Comparison of ENCODE assay signal across 12 mouse cellular contexts in the genomic region with DNA sequence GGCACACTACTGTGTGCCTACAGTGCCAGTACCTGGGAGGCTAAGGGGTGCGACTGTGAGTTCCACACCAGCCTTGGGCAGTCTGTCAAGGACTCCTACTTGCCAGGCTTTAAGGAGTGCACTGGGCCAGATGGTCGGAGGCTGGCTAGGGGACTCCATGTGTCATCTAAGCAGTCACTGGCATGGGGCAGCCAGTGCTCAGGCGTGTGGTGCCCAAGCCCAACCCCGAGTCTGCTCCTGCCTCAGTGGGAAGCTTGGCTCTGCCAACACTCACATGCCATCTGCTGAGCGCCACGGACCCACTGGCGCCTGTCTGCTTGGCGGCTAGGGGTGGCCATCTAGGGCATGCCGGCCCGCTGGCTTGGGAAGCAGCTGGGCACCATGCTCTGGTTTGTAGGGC.
DNase-seq lines count a peak whose midpoint lies in the region; ATAC-seq lines count a peak whose summit lies in the region.
"Had no signal": no experiment of that assay in that cellular context is flagged by ENCODE, and none has a peak within 500 bp of the region (broad histone marks: within the 10 kb centered on the region; RNA-seq: fewer than 3 reads in every experiment).

No protein-coding gene starts in this region.

- H3K4me3 ChIP-seq in hindbrain, embryonic 15.5 days: no peak overlapping the region
- no peak overlapping the region for H3K4me3 ChIP-seq in hindbrain, embryonic 12.5 days
- H3K4me3 ChIP-seq in intestine, embryonic 16.5 days (ENCODE audit: low read length): no peak overlapping the region
- H3K4me3 ChIP-seq: limb, embryonic 12.5 days had no signal

- peak; percentile 65 for DNase-seq in Muller cell, postnatal 12 days (ENCODE audit: inconsistent ontology term)
- peak; percentile 91 for DNase-seq in cerebellum, adult 8-10 months
- no peak for DNase-seq in ovary, postnatal 14 days (ENCODE audit: low spot score)
- DNase-seq in left cerebral cortex, adult 18-20 months (ENCODE audit: low spot score in 2 of 2): no peak
- DNase-seq: embryo, embryonic 11 days; kidney, adult 2 months had no signal

- H3K9ac ChIP-seq in hindbrain, embryonic 15.5 days: no peak overlapping the region
- H3K9ac ChIP-seq in hindbrain, embryonic 12.5 days: no peak overlapping the region
- no peak overlapping the region for H3K9ac ChIP-seq in intestine, embryonic 16.5 days (ENCODE audit: low read depth, low read length)
- H3K9ac ChIP-seq: limb, embryonic 12.5 days had no signal

- no peak overlapping the region for H3K4me2 ChIP-seq in hindbrain, embryonic 15.5 days
- H3K4me2 ChIP-seq in hindbrain, embryonic 12.5 days (replicated peaks): no peak overlapping the region
- no peak overlapping the region for H3K4me2 ChIP-seq in intestine, embryonic 16.5 days (ENCODE audit: low read depth, low read length)
- H3K4me2 ChIP-seq: limb, embryonic 12.5 days had no signal

- H3K27ac ChIP-seq in hindbrain, embryonic 15.5 days (replicated peaks): peak overlapping the region; percentile 42; the same call in 1 of the 2 replicates
- no peak overlapping the region for H3K27ac ChIP-seq in hindbrain, embryonic 12.5 days
- H3K27ac ChIP-seq in intestine, embryonic 16.5 days (ENCODE audit: low read length): peak overlapping the region; percentile 27; the same call in 1 of the 2 replicates
- H3K27ac ChIP-seq: limb, embryonic 12.5 days; macrophage had no signal

- H3K9me3 ChIP-seq in hindbrain, embryonic 15.5 days: no peaks in the 10 kb centered on the region
- no peaks in the 10 kb centered on the region for H3K9me3 ChIP-seq in hindbrain, embryonic 12.5 days (replicated peaks)
- no peaks in the 10 kb centered on the region for H3K9me3 ChIP-seq in intestine, embryonic 16.5 days (ENCODE audit: control insufficient read depth, low read length)
- H3K9me3 ChIP-seq: limb, embryonic 12.5 days had no signal

- H3K4me1 ChIP-seq in hindbrain, embryonic 15.5 days (replicated peaks): peaks cover 9% of the 10 kb centered on the region
- H3K4me1 ChIP-seq in hindbrain, embryonic 12.5 days: peaks cover 5% of the 10 kb centered on the region; the same call in 1 of the 2 replicates
- peaks cover 14% of the 10 kb centered on the region for H3K4me1 ChIP-seq in intestine, embryonic 16.5 days (ENCODE audit: control insufficient read depth, insufficient read depth, low read length)
- H3K4me1 ChIP-seq: limb, embryonic 12.5 days had no signal

- H3K36me3 ChIP-seq in hindbrain, embryonic 15.5 days: peaks cover 12% of the 10 kb centered on the region; the same call in 1 of the 2 replicates
- peaks cover 20% of the 10 kb centered on the region for H3K36me3 ChIP-seq in hindbrain, embryonic 12.5 days
- H3K36me3 ChIP-seq in intestine, embryonic 16.5 days (ENCODE audit: control insufficient read depth, insufficient read depth, low read length): peaks cover 6% of the 10 kb centered on the region

- 76% methylated on average over 10 of the region's 10 CpGs for WGBS in hindbrain, embryonic 15.5 days
- WGBS in hindbrain, embryonic 12.5 days: 97% methylated on average over 10 of the region's 10 CpGs
- 93% methylated on average over 10 of the region's 10 CpGs for WGBS in intestine, embryonic 16.5 days

- no peaks in the 10 kb centered on the region for H3K27me3 ChIP-seq in hindbrain, embryonic 15.5 days
- no peaks in the 10 kb centered on the region for H3K27me3 ChIP-seq in hindbrain, embryonic 12.5 days
- no peaks in the 10 kb centered on the region for H3K27me3 ChIP-seq in intestine, embryonic 16.5 days (replicated peaks; ENCODE audit: control insufficient read depth, insufficient read depth, low read length)
- H3K27me3 ChIP-seq: limb, embryonic 12.5 days had no signal

- peak; percentile 68 for ATAC-seq in hindbrain, embryonic 15.5 days (ENCODE audit: low FRiP score, low read depth)
- ATAC-seq in hindbrain, embryonic 12.5 days (ENCODE audit: low FRiP score): no peak
- ATAC-seq in intestine, embryonic 16.5 days: 0 out of 2 replicates have a peak, but pooled peaks have one; percentile 13
- ATAC-seq in megakaryocyte, adult 5-6 weeks (ENCODE audit: poor library complexity, severe bottlenecking): no peak

Comparison
In these comparisons a context has a peak if more than half of its experiments do, and no peak if none do; other contexts are left out.
1. ATAC-seq: peak in hindbrain, embryonic 15.5 days (single experiment) and intestine, embryonic 16.5 days (single experiment); none in hindbrain, embryonic 12.5 days (single experiment) and megakaryocyte, adult 5-6 weeks (single experiment).
2. DNase-seq: peak in Muller cell, postnatal 12 days (single experiment) and cerebellum, adult 8-10 months (single experiment); none in ovary, postnatal 14 days (single experiment) and left cerebral cortex, adult 18-20 months (0 of 2).